Mouse (Mus musculus): ENCODE measurements around the gene Ap3m1. TPM values are rescaled to one million over a fixed set of nuclear protein-coding genes. Genes with fewer than 3 reads are reported as not detected.
A peak's percentile ranks its signal among the peaks of the same experiment; 100 is the strongest.
"Not testable (repeated sequence)": the region's sequence is repeated elsewhere in the genome, so short reads cannot be mapped to it uniquely, and the experiment has no call there.

The Ap3m1 gene
- total RNA-seq (2021), result 10 to 100 TPM; 75.0 to 77.1 TPM

GRCm38 (mm10) chr14:21052112-21052780 is at the start of gene Ap3m1, which contains the start of gene Adk:
TSS of gene Ap3m1 (minus strand) at chr14:21052508.
TSS of gene Adk (plus strand) at chr14:21052574.
- DNase-seq (ENCODE audit: extremely low spot score in 1 of 2, low spot score in 1 of 2), result peak; percentile 85 to 95

- no peak for DNase-seq (ENCODE audit: extremely low spot score in 1 of 2, low spot score in 1 of 2)
These were observed 49.3 kb upstream of the Ap3m1 start for GRCm38 (mm10) chr14:21101562-21101961.

- no peak for DNase-seq (ENCODE audit: extremely low spot score in 1 of 2, low spot score in 1 of 2)
These were observed 48.6 kb upstream of the Ap3m1 start for GRCm38 (mm10) chr14:21100876-21101275.

GRCm38 (mm10) chr14:21099371-21099770 is 47.1 kb upstream of the Ap3m1 start:
- no peak for DNase-seq (ENCODE audit: extremely low spot score in 1 of 2, low spot score in 1 of 2)

- DNase-seq (ENCODE audit: extremely low spot score in 1 of 2, low spot score in 1 of 2), result no peak
These were observed 44.4 kb upstream of the Ap3m1 start for GRCm38 (mm10) chr14:21096689-21097088.

- DNase-seq (ENCODE audit: extremely low spot score in 1 of 2, low spot score in 1 of 2), result no peak
These were observed 44.0 kb upstream of the Ap3m1 start for GRCm38 (mm10) chr14:21096279-21096678.

GRCm38 (mm10) chr14:21094161-21094560 is 41.9 kb upstream of the Ap3m1 start:
- not testable (repeated sequence) for DNase-seq (ENCODE audit: extremely low spot score in 1 of 2, low spot score in 1 of 2)

- no peak for DNase-seq (ENCODE audit: extremely low spot score in 1 of 2, low spot score in 1 of 2)
These were observed 38.7 kb upstream of the Ap3m1 start for GRCm38 (mm10) chr14:21090930-21091486.

GRCm38 (mm10) chr14:21090400-21090799 is 38.1 kb upstream of the Ap3m1 start:
- DNase-seq (ENCODE audit: extremely low spot score in 1 of 2, low spot score in 1 of 2), result no peak

- DNase-seq (ENCODE audit: extremely low spot score in 1 of 2, low spot score in 1 of 2), result no peak
These were observed 36.4 kb upstream of the Ap3m1 start for GRCm38 (mm10) chr14:21088731-21089130.

- DNase-seq (ENCODE audit: extremely low spot score in 1 of 2, low spot score in 1 of 2), result no peak
These were observed 35.2 kb upstream of the Ap3m1 start for GRCm38 (mm10) chr14:21087390-21088060.

GRCm38 (mm10) chr14:21086827-21087351 is 34.6 kb upstream of the Ap3m1 start:
- DNase-seq (ENCODE audit: extremely low spot score in 1 of 2, low spot score in 1 of 2), result no peak

GRCm38 (mm10) chr14:21086106-21086505 is 33.8 kb upstream of the Ap3m1 start:
- DNase-seq (ENCODE audit: extremely low spot score in 1 of 2, low spot score in 1 of 2), result no peak

- DNase-seq (ENCODE audit: extremely low spot score in 1 of 2, low spot score in 1 of 2), result no peak
These were observed 33.4 kb upstream of the Ap3m1 start for GRCm38 (mm10) chr14:21085666-21086065.

- DNase-seq (ENCODE audit: extremely low spot score in 1 of 2, low spot score in 1 of 2), result no peak
These were observed 30.5 kb upstream of the Ap3m1 start for GRCm38 (mm10) chr14:21082823-21083222.

GRCm38 (mm10) chr14:21078511-21078910 is 26.2 kb upstream of the Ap3m1 start:
- DNase-seq (ENCODE audit: extremely low spot score in 1 of 2, low spot score in 1 of 2), result no peak

GRCm38 (mm10) chr14:21077939-21078338 is 25.6 kb upstream of the Ap3m1 start:
- no peak for DNase-seq (ENCODE audit: extremely low spot score in 1 of 2, low spot score in 1 of 2)

- no peak for DNase-seq (ENCODE audit: extremely low spot score in 1 of 2, low spot score in 1 of 2)
These were observed 24.3 kb upstream of the Ap3m1 start for GRCm38 (mm10) chr14:21076501-21077194.

GRCm38 (mm10) chr14:21075751-21076500 is 23.6 kb upstream of the Ap3m1 start:
- peak; percentile 69 to 85 for DNase-seq (ENCODE audit: extremely low spot score in 1 of 2, low spot score in 1 of 2)
